Mouse (Mus musculus) spleen, adult 18-20 months (tissue): Measurements from ENCODE around the gene Arhgap28.
A peak's percentile ranks its signal among the peaks of the same experiment; 100 is the strongest.

Experiments
- DNase-seq, 2 experiments: peaks; one replicate each; pipeline ENCODE4 v3.0.0; 2022; ENCODE audit warnings: mixed read lengths in 2 of 2

The Arhgap28 gene

GRCm38 (mm10) chr17:67988920-67989621, 14.8 kb downstream of the Arhgap28 start:
- DNase-seq = no peak

- DNase-seq = no peak
Observed at GRCm38 (mm10) chr17:67985532-67985931, 18.4 kb downstream of the Arhgap28 start.

DNA sequence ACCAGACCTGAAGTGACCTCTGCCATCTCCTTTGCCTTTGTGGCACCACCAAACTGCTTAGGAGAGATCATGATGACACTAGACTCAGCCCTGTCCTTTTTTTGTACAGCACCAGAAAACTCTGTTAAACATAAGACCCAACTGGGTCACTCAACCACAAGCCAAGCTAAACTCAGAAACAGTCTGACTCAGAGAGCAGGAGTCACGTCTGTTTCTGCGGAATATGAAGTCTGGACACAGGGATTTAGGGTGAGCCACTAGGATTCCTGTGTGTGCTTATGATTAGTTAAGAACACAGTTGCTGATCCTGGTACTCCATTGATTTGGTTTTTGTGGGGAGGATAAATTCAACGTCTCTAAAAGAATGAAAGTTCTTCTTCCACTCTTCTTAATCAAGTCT, 23.3 kb downstream of the Arhgap28 start:
- no peak for DNase-seq

DNA sequence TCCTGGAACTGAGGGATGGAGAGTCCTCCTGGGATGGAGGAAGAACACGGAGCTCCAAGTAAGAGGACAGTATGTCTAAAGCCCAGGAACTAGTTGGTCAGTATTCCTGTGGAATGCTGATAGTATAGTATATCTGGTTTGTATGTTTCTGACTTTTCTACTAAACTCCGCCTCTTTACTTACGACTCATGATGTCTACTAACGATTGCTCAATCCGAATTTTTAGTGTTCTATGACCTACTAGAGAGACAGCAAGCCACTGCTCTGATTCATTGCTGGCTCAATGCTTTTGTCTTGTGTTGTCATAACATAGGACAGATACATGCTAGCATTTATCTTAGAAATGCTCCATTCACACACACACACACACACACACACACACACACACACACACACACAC, 24.7 kb downstream of the Arhgap28 start:
- no peak for DNase-seq

DNA sequence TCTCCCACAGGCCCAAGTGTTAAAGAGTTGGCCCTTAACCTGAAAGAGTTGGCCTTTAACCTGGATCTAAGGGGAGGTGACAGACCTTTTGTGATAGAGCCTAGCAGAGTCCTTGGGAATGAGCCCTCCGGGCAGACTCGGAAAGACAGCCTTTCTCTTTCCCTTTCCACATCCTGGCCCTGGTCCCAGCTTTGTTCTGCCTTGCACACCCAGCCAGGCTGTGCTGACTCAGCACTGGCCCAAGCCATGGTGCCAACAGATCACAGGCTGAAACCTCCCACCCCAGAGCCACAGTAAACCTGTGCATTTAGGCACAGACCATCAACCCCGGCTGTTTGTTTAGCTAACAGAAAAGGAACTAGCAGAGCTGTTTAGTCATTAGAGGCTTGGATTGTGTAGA, 25.1 kb downstream of the Arhgap28 start:
- DNase-seq = peak in 1 of 2 experiments; percentile 6

- no peak for DNase-seq
Observed at GRCm38 (mm10) chr17:67976465-67976864, 27.5 kb downstream of the Arhgap28 start.

DNA sequence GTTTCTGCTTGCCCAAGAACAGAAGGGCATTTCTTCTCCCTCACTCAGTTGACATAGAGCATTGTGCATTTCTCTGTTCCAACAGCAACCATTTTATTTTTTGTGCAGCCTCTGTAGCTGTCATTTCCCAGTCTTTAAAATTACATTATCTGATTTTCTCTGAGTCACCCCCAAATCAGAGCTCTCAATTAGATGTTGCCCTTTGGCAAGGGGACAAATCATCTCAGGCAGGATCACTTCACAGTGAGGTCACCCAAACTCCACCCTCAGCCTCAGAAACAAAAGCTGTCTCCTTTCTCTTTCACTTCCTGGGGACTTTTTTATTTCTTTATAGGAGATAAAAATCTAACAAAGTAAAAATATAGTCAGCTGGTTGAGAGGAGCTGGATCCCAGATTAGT, 27.9 kb downstream of the Arhgap28 start:
- no peak for DNase-seq

- no peak for DNase-seq
Observed at GRCm38 (mm10) chr17:67974679-67975078, 29.2 kb downstream of the Arhgap28 start.

GRCm38 (mm10) chr17:67966853-67967540, 36.9 kb downstream of the Arhgap28 start:
- no peak for DNase-seq

DNA sequence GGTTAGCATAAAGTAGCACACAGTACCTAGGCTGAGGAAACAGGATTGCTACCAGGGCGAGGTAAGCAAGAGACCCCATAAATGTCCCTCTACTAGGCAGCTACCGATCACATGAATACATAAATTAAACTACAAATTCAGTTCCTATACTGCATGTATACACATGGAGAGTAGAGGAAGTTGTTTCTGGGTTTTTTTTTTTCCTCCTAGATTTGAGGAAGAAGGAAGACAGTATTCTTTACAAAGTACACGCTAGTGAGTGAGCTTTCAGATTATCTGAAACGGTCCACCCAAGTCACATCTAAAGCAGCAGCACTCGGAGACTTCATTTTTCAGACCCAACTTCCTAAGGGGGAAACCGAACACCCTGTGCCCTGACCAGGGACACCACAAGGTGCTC, 41.1 kb downstream of the Arhgap28 start:
- DNase-seq = no peak

- no peak for DNase-seq
Observed at GRCm38 (mm10) chr17:67962020-67962419, 41.9 kb downstream of the Arhgap28 start.

GRCm38 (mm10) chr17:67958909-67959308, 45.0 kb downstream of the Arhgap28 start:
- no peak for DNase-seq

DNA sequence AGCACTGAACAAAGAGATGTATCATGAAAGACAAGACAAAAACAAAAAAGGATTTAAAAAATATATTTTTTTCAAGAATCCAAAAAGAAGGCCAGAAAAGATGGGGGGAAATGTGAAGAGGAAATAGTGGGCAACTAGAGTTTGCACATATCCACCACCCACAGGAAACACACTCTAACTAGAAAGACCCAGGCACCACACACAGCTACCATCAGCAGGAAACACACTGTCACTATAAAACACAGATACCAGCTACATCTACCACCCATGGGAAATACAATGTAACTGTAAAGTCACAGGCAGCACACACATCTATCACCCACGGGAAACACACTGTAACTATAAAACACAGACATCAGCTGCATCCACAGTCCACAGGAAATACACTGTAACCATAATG, 46.3 kb downstream of the Arhgap28 start:
- no peak for DNase-seq

DNA sequence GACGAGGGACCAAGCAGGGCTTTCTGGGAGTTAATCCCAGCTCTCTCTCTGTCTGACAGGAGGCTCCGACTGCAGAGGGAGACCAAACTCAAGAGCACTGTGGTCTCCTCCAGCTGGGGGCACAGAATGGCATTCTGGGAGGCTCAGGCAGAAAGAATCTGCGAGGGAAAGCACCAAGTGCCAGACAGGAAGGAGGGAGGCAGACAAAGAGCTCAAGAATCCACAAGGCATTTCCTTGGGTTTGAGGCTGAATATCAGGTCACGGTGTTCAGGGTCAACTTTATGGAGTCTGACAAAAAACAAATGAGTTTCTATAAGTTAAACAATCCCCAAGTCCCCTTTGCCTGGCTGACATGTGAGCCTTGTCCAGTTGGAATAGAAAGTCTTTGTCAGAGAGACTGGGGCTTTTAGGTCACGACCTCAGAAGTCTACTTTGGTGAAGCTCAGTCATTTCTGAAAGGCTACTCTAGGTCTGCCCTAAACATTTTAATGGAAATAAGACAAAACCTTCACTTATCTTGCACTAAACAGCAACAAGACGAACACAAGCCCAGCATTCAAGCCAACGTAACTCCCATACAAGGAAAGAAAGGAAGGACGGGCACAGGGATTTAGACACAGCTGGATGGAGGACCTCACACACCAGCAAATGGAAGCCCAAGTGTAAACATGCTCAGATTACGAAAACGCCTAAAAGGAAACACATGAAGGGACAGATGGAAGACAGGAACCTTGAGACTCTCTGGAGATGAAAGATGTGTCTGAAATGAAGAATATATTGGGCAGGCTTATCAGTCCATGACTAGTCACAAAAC, 47.8 kb downstream of the Arhgap28 start:
- DNase-seq = no peak

- DNase-seq = no peak
Observed at GRCm38 (mm10) chr17:67954961-67955360, 49.0 kb downstream of the Arhgap28 start.

GRCm38 (mm10) chr17:67950523-67951213, 53.3 kb downstream of the Arhgap28 start:
- DNase-seq = no peak

- no peak for DNase-seq
Observed at GRCm38 (mm10) chr17:67948601-67949000, 55.3 kb downstream of the Arhgap28 start.

DNA sequence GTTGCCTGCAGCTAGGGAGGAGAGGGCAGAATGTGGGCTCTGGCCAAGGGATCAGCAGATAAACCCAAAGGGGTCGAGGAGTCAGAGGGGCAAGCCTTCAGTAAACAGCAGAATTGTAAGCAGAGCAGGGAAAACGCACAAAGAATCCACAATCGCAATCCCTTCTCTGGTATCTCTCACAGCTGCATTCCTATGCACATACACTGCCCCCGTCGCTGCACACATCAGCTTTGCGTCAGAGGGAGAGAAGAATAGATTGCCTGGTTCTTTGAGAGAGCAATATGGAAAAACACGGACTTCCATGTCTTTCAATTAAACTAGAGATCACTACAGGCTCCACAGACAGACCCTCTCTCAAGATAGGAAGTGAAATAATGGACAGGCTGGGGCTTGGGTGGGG, 58.5 kb downstream of the Arhgap28 start:
- no peak for DNase-seq

DNA sequence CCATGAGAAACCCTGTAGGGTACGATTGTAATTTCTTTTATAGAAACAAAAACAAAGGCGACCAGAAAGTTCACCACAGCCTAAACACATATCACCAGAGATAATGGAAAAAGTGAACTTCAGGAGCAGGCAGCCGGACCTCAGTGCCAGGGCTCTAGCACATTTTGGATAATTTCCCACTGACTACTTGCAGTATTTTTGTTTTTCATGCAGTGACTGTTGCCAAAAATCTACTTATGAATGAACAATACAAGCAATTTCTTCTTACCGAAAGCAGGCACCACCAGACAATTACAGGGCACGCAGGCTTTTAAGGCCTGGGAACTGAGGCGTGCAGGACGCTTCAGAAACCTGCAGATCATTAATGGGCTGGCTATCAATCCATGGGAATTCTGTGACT, 59.7 kb downstream of the Arhgap28 start:
- DNase-seq = no peak

GRCm38 (mm10) chr17:67941026-67941425, 62.9 kb downstream of the Arhgap28 start:
- no peak for DNase-seq

DNA sequence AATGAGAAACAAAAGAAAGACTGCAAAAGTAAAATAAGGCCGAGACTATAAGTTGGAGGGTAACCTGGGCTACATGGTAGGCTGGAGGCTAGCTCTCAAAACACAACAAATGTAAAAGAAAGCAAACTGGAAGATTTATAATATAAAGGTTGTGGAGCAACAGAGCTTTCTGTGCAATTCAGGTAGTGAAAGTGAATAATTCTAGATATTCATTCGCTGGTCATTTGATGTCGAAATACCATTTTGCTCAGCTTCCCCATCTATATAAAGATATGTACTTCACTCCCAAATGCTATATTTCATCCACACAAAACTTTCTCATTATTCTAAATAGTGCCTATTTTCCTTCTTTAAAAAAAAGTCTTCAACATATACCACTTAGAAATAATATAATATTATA, 66.9 kb downstream of the Arhgap28 start:
- no peak for DNase-seq

DNA sequence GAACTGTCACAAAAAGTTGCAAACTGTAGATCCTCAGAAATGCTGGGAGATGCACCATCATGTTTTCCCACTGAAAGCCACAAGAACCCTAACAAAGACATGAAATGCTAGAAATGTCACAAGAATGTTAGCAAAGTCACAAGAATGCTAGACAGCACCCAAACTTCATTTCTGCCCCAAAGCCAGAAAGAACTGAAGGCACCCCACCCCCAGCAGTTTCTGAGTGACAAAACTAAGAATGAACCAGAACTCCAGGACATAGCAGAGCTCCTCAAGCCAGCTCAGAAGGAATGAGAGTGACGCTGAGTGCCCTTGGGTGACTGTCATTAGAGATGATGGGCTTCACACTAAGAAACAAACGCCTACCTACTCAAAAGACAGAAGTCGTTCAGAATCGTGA, 68.4 kb downstream of the Arhgap28 start:
- no peak for DNase-seq

GRCm38 (mm10) chr17:67931396-67931795, 72.5 kb downstream of the Arhgap28 start:
- DNase-seq = no peak
